Mouse (Mus musculus): ENCODE measurements at regions not wholly inside any gene's neighbourhood (a gene's known extent, or its start where the extent isn't known, plus 50 kb on each side); places are given as distances from the start of the nearest gene placed in this dataset.

GRCm38 (mm10) chr13:97520988-97521547, 239.4 kb downstream of the Gm10260 start:
- DNase-seq (ENCODE audit: low spot score), result no peak

- no peak for DNase-seq (ENCODE audit: low spot score)
These were observed 243.7 kb downstream of the Gm10260 start for GRCm38 (mm10) chr13:97516731-97517130.

GRCm38 (mm10) chr13:97514421-97515066, 245.9 kb downstream of the Gm10260 start:
- no peak for DNase-seq (ENCODE audit: low spot score)

- DNase-seq (ENCODE audit: low spot score), result no peak
These were observed 247.9 kb downstream of the Gm10260 start for GRCm38 (mm10) chr13:97512521-97512920.

GRCm38 (mm10) chr13:97510431-97511261, 249.8 kb downstream of the Gm10260 start:
- no peak for DNase-seq (ENCODE audit: low spot score)

- no peak for DNase-seq (ENCODE audit: low spot score)
These were observed 255.5 kb downstream of the Gm10260 start for GRCm38 (mm10) chr13:97504949-97505348.

- DNase-seq (ENCODE audit: low spot score), result no peak
These were observed 256.3 kb downstream of the Gm10260 start for GRCm38 (mm10) chr13:97503955-97504739.

GRCm38 (mm10) chr13:97503391-97503790, 257.0 kb downstream of the Gm10260 start:
- DNase-seq (ENCODE audit: low spot score), result no peak

- no peak for DNase-seq (ENCODE audit: low spot score)
These were observed 259.2 kb downstream of the Enc1 start for GRCm38 (mm10) chr13:97500155-97500554.

- no peak for DNase-seq (ENCODE audit: low spot score)
These were observed 258.1 kb downstream of the Enc1 start for GRCm38 (mm10) chr13:97498981-97499380.

- DNase-seq (ENCODE audit: low spot score), result no peak
These were observed 257.0 kb downstream of the Enc1 start for GRCm38 (mm10) chr13:97497928-97498327.

GRCm38 (mm10) chr13:97494770-97495169, 253.9 kb downstream of the Enc1 start:
- DNase-seq (ENCODE audit: low spot score), result no peak

- DNase-seq (ENCODE audit: low spot score), result no peak
These were observed 252.9 kb downstream of the Enc1 start for GRCm38 (mm10) chr13:97493836-97494235.

- no peak for DNase-seq (ENCODE audit: low spot score)
These were observed 252.2 kb downstream of the Enc1 start for GRCm38 (mm10) chr13:97492958-97493735.

GRCm38 (mm10) chr13:97491865-97492847, 251.3 kb downstream of the Enc1 start:
- DNase-seq (ENCODE audit: low spot score), result no peak

- no peak for DNase-seq (ENCODE audit: low spot score)
These were observed 249.2 kb downstream of the Enc1 start for GRCm38 (mm10) chr13:97490131-97490530.

GRCm38 (mm10) chr13:97489721-97490120, 248.8 kb downstream of the Enc1 start:
- no peak for DNase-seq (ENCODE audit: low spot score)

GRCm38 (mm10) chr13:97489029-97489428, 248.1 kb downstream of the Enc1 start:
- DNase-seq (ENCODE audit: low spot score), result no peak

GRCm38 (mm10) chr13:97488518-97488917, 247.6 kb downstream of the Enc1 start:
- DNase-seq (ENCODE audit: low spot score), result no peak

- no peak for DNase-seq (ENCODE audit: low spot score)
These were observed 247.0 kb downstream of the Enc1 start for GRCm38 (mm10) chr13:97487746-97488473.

Measured in spleen, adult 12 weeks (tissue).